Mouse (Mus musculus) forebrain, embryonic 14.5 days (tissue): Measurements from ENCODE around the gene Myh7b. TPM values are rescaled to one million over a fixed set of nuclear protein-coding genes. Genes with fewer than 3 reads are reported as not detected.

Source experiments
- ATAC-seq: fragments of 200-750 bp; cut with Nextera tagmentation; 2 replicates; pipeline ENCODE4 v1.8.0; 2017; ENCODE audit warnings: mild to moderate bottlenecking, moderate library complexity
- DNase-seq: peaks from one replicate; pipeline ENCODE4 v3.0.0-alpha.2; 2015; ENCODE audit warnings: low spot score
- H3K27ac ChIP-seq: fragments of 300-500 bp; sonication (generic); 2 replicates; pipeline ENCODE4 v1.5.1; 2014; ENCODE audit warnings: low read depth, mild to moderate bottlenecking, control low read depth, low read length, moderate library complexity
- H3K27me3 ChIP-seq: fragments of 300-500 bp; sonication (generic); replicated peaks from 2 replicates; pipeline ENCODE4 v1.6.1; 2014; ENCODE audit warnings: low read length, control low read depth, mixed read lengths; ENCODE audit not compliant: control insufficient read depth, insufficient read depth
- H3K36me3 ChIP-seq: fragments of 300-500 bp; sonication (generic); 2 replicates; pipeline ENCODE4 v1.6.1; 2014; ENCODE audit warnings: low read length, control low read depth; ENCODE audit not compliant: control insufficient read depth, insufficient read depth
- H3K4me1 ChIP-seq: fragments of 300-500 bp; sonication (generic); 2 replicates; pipeline ENCODE4 v1.6.1; 2014; ENCODE audit warnings: antibody characterized with exemption, low read length, control low read depth; ENCODE audit not compliant: control insufficient read depth, insufficient read depth
- H3K4me2 ChIP-seq: fragments of 300-500 bp; sonication (generic); 2 replicates; pipeline ENCODE4 v1.6.1; 2014; ENCODE audit warnings: mild to moderate bottlenecking, control low read depth, low read length
- H3K4me3 ChIP-seq: fragments of 300-500 bp; sonication (generic); 2 replicates; pipeline ENCODE4 v1.5.1; 2014; ENCODE audit warnings: low read depth, low read length, control low read depth
- H3K9ac ChIP-seq: fragments of 300-500 bp; sonication (generic); 2 replicates; pipeline ENCODE4 v1.6.1; 2014; ENCODE audit warnings: mild to moderate bottlenecking, low read length, control low read depth, moderate library complexity
- H3K9me3 ChIP-seq: fragments of 300-500 bp; sonication (generic); replicated peaks from 2 replicates; pipeline ENCODE4 v1.6.1; 2016; ENCODE audit warnings: low read length, control low read depth, mixed read lengths; ENCODE audit not compliant: control insufficient read depth
- WGBS: fragments of 180-500 bp; shearing (Covaris S2); extraction: QIAGEN DNeasy Blood & Tissue Kit; methylation state at CpG from one replicate; pipeline ENCODE4 v1.1.7; 2014; 5-methylcytosine and 5-hydroxymethylcytosine counted together
- polyA plus RNA-seq: library from polyadenylated mRNA; unstranded; fragments of >200 nt; fragmentation: Nextera tagmentation; extraction: Ambion mirVana; gene quantifications from 2 replicates; pipeline ENCODE4 v1.2.1, GENCODE M21; 2014

Gene Myh7b
- polyA plus RNA-seq, 1 experiment from 2014 or later: 0.08 TPM

DNA sequence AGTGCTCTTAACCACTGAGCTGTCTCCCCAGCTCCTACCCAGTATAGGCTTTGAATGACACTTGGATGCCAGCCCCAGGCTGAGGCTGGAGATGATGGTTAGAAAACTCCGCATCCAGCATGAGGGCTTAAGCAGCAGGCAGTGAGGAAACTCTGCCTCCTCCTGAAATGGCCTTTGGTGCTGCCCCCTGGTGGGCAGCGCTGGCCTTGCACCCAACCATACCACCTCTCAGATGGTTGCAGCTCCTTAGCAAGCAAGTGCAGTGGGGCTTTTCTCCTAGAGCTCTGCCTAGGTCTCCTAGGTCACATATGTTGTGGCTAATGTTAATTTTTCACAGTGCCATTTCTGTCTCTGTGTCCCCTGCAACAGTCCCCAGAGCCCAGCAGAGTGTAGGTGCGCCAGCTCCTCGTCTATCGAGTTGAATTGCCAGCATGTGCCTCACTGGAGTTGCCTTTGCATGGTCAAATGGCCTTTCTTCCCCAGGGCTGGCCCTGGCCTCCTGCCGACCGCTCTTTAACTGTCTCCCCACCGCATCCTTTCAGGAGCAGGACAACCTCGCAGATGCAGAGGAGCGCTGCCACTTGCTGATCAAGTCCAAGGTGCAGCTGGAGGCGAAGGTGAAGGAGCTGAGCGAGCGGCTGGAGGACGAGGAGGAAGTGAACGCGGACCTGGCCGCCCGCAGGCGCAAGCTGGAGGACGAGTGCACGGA lies 16.2 kb downstream of the Myh7b start:
- Histone ChIP-seq H3K9ac (no peak overlapping the region), H3K27me3 (peaks cover 45% of the 10 kb centered on the region), H3K4me2 (no peak overlapping the region), H3K36me3 (peaks cover 13% of the 10 kb centered on the region), H3K4me1 (peaks cover 4% of the 10 kb centered on the region; the same call in 1 of the 2 replicates), H3K27ac (no peak overlapping the region), H3K9me3 (no peaks in the 10 kb centered on the region), H3K4me3 (no peak overlapping the region)
- peak; percentile 77 for DNase-seq
- 0 out of 2 replicates have a peak, but pooled peaks have one; percentile 11 for ATAC-seq
- WGBS: 56% methylated on average over 21 of the region's 21 CpGs

DNA sequence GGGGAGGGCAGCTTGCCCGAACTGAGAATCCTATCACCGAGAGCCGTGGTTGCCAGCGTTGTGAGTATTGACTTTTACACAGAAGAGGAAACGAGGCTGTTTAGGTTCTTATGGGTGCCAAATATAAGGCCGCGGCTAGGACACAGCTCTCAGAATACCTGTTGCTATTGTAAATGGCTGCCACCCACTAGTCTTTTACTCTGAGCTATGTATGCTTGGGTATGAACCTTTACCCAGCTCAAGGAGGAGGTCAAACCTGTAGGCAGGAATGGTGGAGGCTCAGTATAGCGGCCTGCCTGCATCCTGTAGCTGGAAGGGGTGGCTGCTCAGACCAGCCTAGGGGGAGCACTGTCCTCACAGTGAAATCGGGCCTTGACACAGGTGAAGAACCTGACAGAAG lies 17.1 kb downstream of the Myh7b start:
- Histone ChIP-seq H3K9ac (no peak overlapping the region), H3K4me1 (peaks cover 4% of the 10 kb centered on the region; the same call in 1 of the 2 replicates), H3K4me3 (no peak overlapping the region), H3K9me3 (no peaks in the 10 kb centered on the region), H3K27me3 (peaks cover 52% of the 10 kb centered on the region), H3K4me2 (no peak overlapping the region), H3K36me3 (peaks cover 22% of the 10 kb centered on the region), H3K27ac (no peak overlapping the region)
- no peak for DNase-seq
- ATAC-seq: no peak
- 86% methylated on average over 9 of the region's 9 CpGs for WGBS

DNA sequence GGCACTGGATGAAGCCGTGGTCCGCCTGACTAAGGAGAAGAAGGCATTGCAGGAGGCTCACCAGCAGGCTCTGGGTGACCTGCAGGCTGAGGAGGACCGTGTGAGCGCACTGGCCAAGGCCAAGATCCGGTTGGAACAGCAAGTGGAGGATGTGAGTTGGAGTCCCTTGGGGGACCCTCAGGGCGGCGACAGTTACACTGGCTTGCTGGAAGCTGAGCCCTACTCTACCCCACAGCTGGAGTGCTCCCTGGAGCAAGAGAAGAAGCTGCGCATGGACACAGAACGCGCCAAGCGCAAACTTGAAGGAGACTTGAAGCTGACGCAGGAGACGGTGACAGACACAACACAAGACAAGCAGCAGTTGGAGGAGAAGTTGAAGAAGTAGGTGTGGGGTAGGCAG lies 17.5 kb downstream of the Myh7b start:
- H3K36me3 ChIP-seq: peaks cover 26% of the 10 kb centered on the region
- no peak for ATAC-seq
- H3K4me2 ChIP-seq: no peak overlapping the region
- H3K4me1 ChIP-seq: peaks cover 4% of the 10 kb centered on the region; the same call in 1 of the 2 replicates
- DNase-seq: no peak
- H3K9ac ChIP-seq: no peak overlapping the region
- no peak overlapping the region for H3K4me3 ChIP-seq
- H3K27me3 ChIP-seq: peaks cover 52% of the 10 kb centered on the region
- no peak overlapping the region for H3K27ac ChIP-seq
- 86% methylated on average over 13 of the region's 13 CpGs for WGBS
- no peaks in the 10 kb centered on the region for H3K9me3 ChIP-seq

DNA sequence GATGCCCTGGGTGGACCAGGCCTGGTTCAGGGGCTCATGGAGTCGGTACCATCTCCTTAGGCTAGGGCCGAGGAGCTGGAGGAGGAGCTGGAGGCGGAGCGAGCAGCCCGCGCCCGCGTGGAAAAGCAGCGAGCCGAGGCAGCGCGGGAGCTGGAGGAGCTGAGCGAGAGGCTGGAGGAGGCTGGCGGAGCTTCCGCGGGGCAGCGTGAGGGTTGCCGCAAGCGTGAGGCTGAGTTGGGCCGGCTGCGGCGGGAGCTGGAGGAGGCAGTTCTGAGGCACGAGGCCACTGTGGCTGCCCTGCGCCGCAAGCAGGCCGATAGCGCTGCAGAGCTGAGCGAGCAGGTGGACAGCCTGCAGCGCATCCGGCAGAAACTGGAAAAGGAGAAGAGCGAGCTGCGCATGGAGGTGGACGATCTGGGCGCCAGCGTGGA lies 18.2 kb downstream of the Myh7b start:
- peaks cover 52% of the 10 kb centered on the region for H3K27me3 ChIP-seq

DNA sequence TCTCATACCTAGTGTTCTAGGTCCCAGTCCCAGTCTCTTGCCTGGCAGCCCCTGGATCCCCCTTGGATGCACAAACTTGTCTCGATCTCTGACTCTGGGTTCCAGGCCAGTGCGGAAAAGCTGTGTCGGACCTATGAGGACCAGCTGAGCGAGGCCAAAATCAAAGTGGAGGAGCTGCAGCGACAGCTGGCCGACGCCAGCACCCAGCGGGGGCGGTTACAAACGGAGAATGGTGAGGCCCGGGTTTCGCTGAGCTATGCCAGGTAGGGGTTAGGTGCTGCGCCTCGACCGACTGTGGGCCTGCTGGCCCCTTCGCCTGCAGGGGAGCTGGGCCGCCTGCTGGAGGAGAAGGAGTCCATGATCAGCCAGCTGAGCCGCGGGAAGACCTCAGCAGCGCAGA lies 19.1 kb downstream of the Myh7b start:
- Histone ChIP-seq H3K36me3 (peaks cover 42% of the 10 kb centered on the region), H3K27me3 (peaks cover 52% of the 10 kb centered on the region), H3K9ac (peak overlapping the region; percentile 17; the same call in 1 of the 2 replicates), H3K4me2 (no peak overlapping the region), H3K9me3 (no peaks in the 10 kb centered on the region), H3K4me3 (no peak overlapping the region), H3K4me1 (peaks cover 4% of the 10 kb centered on the region; the same call in 1 of the 2 replicates), H3K27ac (no peak overlapping the region)
- 29% methylated on average over 20 of the region's 20 CpGs for WGBS
- DNase-seq (no peak), ATAC-seq (no peak)

More for the DNA sequence above, 18.2 kb downstream of the Myh7b start:
- Histone ChIP-seq H3K27ac (no peak overlapping the region), H3K4me1 (peaks cover 4% of the 10 kb centered on the region; the same call in 1 of the 2 replicates), H3K9ac (peak overlapping the region; percentile 61), H3K4me2 (peak overlapping the region; percentile 75), H3K4me3 (peak overlapping the region; percentile 34), H3K36me3 (peaks cover 33% of the 10 kb centered on the region), H3K9me3 (no peaks in the 10 kb centered on the region)
- WGBS: 1% methylated on average over 35 of the region's 35 CpGs
- DNase-seq (peak; percentile 66), ATAC-seq (peak; percentile 62)

DNA sequence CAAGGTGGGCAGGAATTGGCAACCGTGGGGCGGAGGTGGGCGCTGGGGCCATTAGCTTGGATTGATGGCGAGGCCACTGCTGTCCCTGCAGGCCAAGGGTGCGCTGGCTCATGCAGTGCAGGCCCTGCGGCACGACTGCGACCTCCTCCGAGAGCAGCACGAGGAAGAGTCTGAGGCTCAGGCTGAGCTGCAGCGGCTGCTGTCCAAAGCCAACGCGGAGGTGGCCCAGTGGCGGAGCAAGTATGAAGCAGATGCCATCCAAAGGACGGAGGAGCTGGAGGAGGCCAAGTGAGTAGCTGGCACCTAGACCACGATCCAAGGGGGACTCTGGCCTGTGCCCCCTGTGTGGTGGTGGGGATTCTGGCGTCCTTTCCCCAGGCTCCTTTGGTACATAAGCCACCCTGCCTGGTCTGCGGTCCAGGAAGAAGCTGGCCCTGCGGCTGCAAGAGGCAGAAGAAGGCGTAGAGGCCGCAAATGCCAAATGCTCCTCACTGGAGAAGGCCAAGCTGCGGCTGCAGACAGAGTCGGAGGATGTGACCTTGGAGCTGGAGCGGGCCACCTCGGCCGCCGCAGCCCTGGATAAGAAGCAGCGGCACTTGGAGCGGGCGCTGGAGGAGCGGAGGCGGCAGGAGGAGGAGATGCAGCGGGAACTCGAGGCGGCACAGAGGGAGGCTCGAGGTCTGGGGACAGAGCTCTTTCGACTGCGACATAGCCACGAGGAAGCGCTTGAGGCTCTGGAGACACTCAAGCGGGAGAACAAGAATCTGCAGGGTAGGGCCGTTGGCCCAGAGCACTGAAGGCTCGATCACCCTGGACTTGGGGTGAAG lies 19.8 kb downstream of the Myh7b start:
- no peak overlapping the region for H3K27ac ChIP-seq
- peaks cover 4% of the 10 kb centered on the region; the same call in 1 of the 2 replicates for H3K4me1 ChIP-seq
- WGBS: 21% methylated on average over 43 of the region's 43 CpGs
- no peak overlapping the region for H3K4me3 ChIP-seq
- no peak overlapping the region for H3K4me2 ChIP-seq
- ATAC-seq: no peak
- no peaks in the 10 kb centered on the region for H3K9me3 ChIP-seq
- peaks cover 52% of the 10 kb centered on the region for H3K27me3 ChIP-seq
- H3K9ac ChIP-seq: peak overlapping the region; percentile 17; the same call in 1 of the 2 replicates
- no peak for DNase-seq
- peaks cover 49% of the 10 kb centered on the region for H3K36me3 ChIP-seq

DNA sequence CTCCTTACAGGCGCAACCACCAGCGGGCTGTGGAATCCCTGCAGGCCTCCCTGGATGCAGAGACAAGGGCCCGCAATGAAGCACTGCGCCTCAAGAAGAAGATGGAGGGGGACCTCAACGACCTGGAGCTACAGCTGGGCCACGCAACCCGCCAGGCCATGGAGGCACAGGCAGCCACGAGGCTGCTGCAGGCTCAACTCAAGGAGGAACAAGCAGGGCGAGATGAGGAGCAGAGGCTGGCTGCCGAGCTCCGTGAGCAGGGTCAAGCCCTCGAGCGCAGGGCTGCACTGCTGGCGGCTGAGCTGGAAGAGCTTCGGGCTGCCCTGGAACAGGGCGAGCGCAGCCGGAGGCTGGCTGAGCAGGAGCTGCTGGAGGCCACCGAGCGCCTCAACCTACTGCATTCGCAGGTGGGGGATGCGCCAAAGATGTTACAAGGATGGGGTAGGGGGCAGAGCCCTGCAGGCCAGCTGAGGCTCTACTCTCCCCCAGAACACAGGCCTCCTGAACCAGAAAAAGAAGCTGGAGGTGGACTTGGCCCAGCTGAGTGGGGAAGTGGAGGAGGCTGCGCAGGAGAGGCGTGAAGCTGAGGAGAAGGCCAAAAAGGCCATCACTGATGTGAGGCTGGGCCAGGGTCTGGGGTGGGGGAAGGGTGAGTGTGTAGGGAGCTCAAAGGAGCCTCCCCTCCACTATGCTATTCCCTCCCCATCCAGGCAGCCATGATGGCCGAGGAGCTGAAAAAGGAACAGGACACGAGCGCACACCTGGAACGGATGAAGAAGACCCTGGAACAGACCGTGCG lies 21.3 kb downstream of the Myh7b start:
- ATAC-seq: no peak
- Histone ChIP-seq H3K4me1 (peaks cover 4% of the 10 kb centered on the region; the same call in 1 of the 2 replicates), H3K36me3 (peaks cover 64% of the 10 kb centered on the region), H3K9ac (no peak overlapping the region), H3K4me2 (no peak overlapping the region), H3K9me3 (no peaks in the 10 kb centered on the region), H3K4me3 (no peak overlapping the region), H3K27me3 (peaks cover 51% of the 10 kb centered on the region), H3K27ac (no peak overlapping the region)
- 73% methylated on average over 30 of the region's 30 CpGs for whole genome bisulfite sequencing
- DNase-seq: no peak

DNA sequence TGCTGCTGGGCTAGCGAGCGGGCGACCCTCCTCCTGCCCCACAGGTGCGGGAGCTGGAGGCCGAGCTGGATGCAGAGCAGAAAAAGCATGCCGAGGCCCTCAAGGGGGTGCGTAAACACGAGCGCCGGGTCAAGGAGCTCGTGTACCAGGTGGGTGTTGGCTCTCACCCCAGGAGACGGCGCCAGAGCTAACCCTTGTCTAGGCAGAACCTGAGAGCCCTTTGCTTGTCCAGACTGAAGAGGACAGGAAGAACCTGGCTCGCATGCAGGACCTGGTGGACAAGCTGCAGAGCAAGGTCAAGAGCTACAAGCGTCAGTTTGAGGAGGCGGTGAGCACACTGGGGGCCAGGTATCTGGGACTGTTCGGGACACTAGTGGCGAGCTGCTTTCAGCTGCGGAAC lies 22.1 kb downstream of the Myh7b start:
- WGBS: 75% methylated on average over 19 of the region's 19 CpGs
- Histone ChIP-seq H3K36me3 (peaks cover 72% of the 10 kb centered on the region), H3K9ac (no peak overlapping the region), H3K27me3 (peaks cover 44% of the 10 kb centered on the region), H3K4me2 (no peak overlapping the region), H3K4me3 (no peak overlapping the region), H3K27ac (no peak overlapping the region), H3K9me3 (no peaks in the 10 kb centered on the region), H3K4me1 (peaks cover 4% of the 10 kb centered on the region; the same call in 1 of the 2 replicates)
- no peak for DNase-seq
- no peak for ATAC-seq
